Mouse (Mus musculus): Measurements from ENCODE around the gene Zfp874a.

GRCm38 (mm10) chr13:67421207-67421857 is 30.1 kb downstream of the Zfp874a start, which contains the start of gene Zfp459:
- TF ChIP-seq EP300 (IDR thresholded peaks at IDR 0.05; ENCODE audit: low read depth) (no peak), CTCF (IDR thresholded peaks at IDR 0.05; ENCODE audit: low read depth) (no peak)
